Mouse (Mus musculus) lung, adult 2 months (tissue): ENCODE measurements around the gene Stag2.

ENCODE experiments used
- CTCF ChIP-seq: fragments of 200-500 bp; IDR thresholded peaks from 2 replicates; pipeline ENCODE4 v1.5.1; 2011; ENCODE audit warnings: mild to moderate bottlenecking, low read length, control low read depth; ENCODE audit not compliant: insufficient read depth
- POLR2A ChIP-seq: fragments of 200-500 bp; IDR thresholded peaks from 2 replicates; pipeline ENCODE4 v1.6.1; 2011; ENCODE audit warnings: low read depth, mild to moderate bottlenecking, control low read depth, low read length, borderline replicate concordance; ENCODE audit errors: extremely low read depth

DNA sequence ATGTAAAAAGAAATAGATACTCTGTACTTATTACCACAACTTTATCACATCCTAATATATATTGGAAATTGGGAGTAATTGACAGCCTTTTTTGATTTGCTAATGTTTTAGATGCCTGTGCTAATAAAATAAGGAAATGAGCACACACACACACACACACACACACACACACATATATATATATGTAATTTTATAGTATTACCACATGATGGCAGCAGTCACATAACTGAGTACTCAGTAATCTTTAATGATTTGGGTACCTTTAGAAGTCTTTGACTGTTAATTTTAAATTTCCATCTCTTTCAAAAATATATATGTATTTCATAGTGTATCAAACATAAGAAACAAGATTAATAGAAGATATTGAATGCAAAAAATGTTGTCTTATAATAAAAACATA lies 123.6 kb downstream of the Stag2 start:
- TF ChIP-seq CTCF (no peak), POLR2A (no peak)
